Mouse (Mus musculus): ENCODE measurements at regions not wholly inside any gene's neighbourhood (a gene's known extent, or its start where the extent isn't known, plus 50 kb on each side); places are given as distances from the start of the nearest gene placed in this dataset.

GRCm38 (mm10) chr3:137762213-137762884, 91.0 kb downstream of the Gm21962 start:
- no peaks in the 10 kb centered on the region for H3K27me3 ChIP-seq (ENCODE audit: control insufficient read depth, insufficient read depth, low read length)
- H3K36me3 ChIP-seq (ENCODE audit: control insufficient read depth, insufficient read depth, low read length) = no peaks in the 10 kb centered on the region
- no peaks in the 10 kb centered on the region for H3K4me1 ChIP-seq (ENCODE audit: control insufficient read depth, insufficient read depth, low read length)
- no peak overlapping the region for H3K27ac ChIP-seq (ENCODE audit: low read depth, low read length)
- no peak overlapping the region for H3K9ac ChIP-seq (ENCODE audit: low read depth, low read length)
- no peaks in the 10 kb centered on the region for H3K9me3 ChIP-seq (ENCODE audit: control insufficient read depth, low read length)
- no peak for ATAC-seq (ENCODE audit: low FRiP score, low TSS enrichment)
- no peak overlapping the region for H3K4me3 ChIP-seq (ENCODE audit: low read length)
- 67% methylated on average over 14 of the region's 14 CpGs for WGBS
- no peak overlapping the region for H3K4me2 ChIP-seq (replicated peaks; ENCODE audit: low read depth, low read length)

- no peaks in the 10 kb centered on the region for H3K27me3 ChIP-seq (ENCODE audit: control insufficient read depth, insufficient read depth, low read length)
- ATAC-seq (ENCODE audit: low FRiP score, low TSS enrichment) = no peak
- H3K4me3 ChIP-seq (ENCODE audit: low read length) = no peak overlapping the region
- no peaks in the 10 kb centered on the region for H3K9me3 ChIP-seq (ENCODE audit: control insufficient read depth, low read length)
- H3K36me3 ChIP-seq (ENCODE audit: control insufficient read depth, insufficient read depth, low read length) = no peaks in the 10 kb centered on the region
- 92% methylated on average over 5 of the region's 5 CpGs for WGBS
- H3K9ac ChIP-seq (ENCODE audit: low read depth, low read length) = no peak overlapping the region
- H3K4me1 ChIP-seq (ENCODE audit: control insufficient read depth, insufficient read depth, low read length) = no peaks in the 10 kb centered on the region
- H3K27ac ChIP-seq (ENCODE audit: low read depth, low read length) = no peak overlapping the region
- H3K4me2 ChIP-seq (replicated peaks; ENCODE audit: low read depth, low read length) = no peak overlapping the region
Observed at GRCm38 (mm10) chr3:137763406-137763805, 92.1 kb downstream of the Gm21962 start.

GRCm38 (mm10) chr3:137768627-137769026, 95.7 kb upstream of the H2afz start:
- 85% methylated on average over 4 of the region's 4 CpGs for WGBS
- Histone ChIP-seq H3K27ac (ENCODE audit: low read depth, low read length) (no peak overlapping the region), H3K9ac (ENCODE audit: low read depth, low read length) (no peak overlapping the region), H3K4me1 (ENCODE audit: control insufficient read depth, insufficient read depth, low read length) (no peaks in the 10 kb centered on the region), H3K4me2 (replicated peaks; ENCODE audit: low read depth, low read length) (no peak overlapping the region), H3K9me3 (ENCODE audit: control insufficient read depth, low read length) (no peaks in the 10 kb centered on the region), H3K4me3 (ENCODE audit: low read length) (no peak overlapping the region), H3K36me3 (ENCODE audit: control insufficient read depth, insufficient read depth, low read length) (no peaks in the 10 kb centered on the region), H3K27me3 (ENCODE audit: control insufficient read depth, insufficient read depth, low read length) (no peaks in the 10 kb centered on the region)
- no peak for ATAC-seq (ENCODE audit: low FRiP score, low TSS enrichment)

GRCm38 (mm10) chr3:137775076-137775849, 89.0 kb upstream of the H2afz start:
- no peaks in the 10 kb centered on the region for H3K9me3 ChIP-seq (ENCODE audit: control insufficient read depth, low read length)
- no peak overlapping the region for H3K4me3 ChIP-seq (ENCODE audit: low read length)
- H3K27me3 ChIP-seq (ENCODE audit: control insufficient read depth, insufficient read depth, low read length) = peaks cover 13% of the 10 kb centered on the region
- H3K4me2 ChIP-seq (replicated peaks; ENCODE audit: low read depth, low read length) = no peak overlapping the region
- H3K9ac ChIP-seq (ENCODE audit: low read depth, low read length) = no peak overlapping the region
- peaks cover 4% of the 10 kb centered on the region; the same call in 1 of the 2 replicates for H3K4me1 ChIP-seq (ENCODE audit: control insufficient read depth, insufficient read depth, low read length)
- no peak for ATAC-seq (ENCODE audit: low FRiP score, low TSS enrichment)
- H3K27ac ChIP-seq (ENCODE audit: low read depth, low read length) = no peak overlapping the region
- H3K36me3 ChIP-seq (ENCODE audit: control insufficient read depth, insufficient read depth, low read length) = no peaks in the 10 kb centered on the region
- WGBS = 73% methylated on average over 6 of the region's 6 CpGs

GRCm38 (mm10) chr3:137778113-137778512, 86.2 kb upstream of the H2afz start:
- Histone ChIP-seq H3K9ac (ENCODE audit: low read depth, low read length) (no peak overlapping the region), H3K27me3 (ENCODE audit: control insufficient read depth, insufficient read depth, low read length) (peaks cover 13% of the 10 kb centered on the region), H3K9me3 (ENCODE audit: control insufficient read depth, low read length) (no peaks in the 10 kb centered on the region), H3K36me3 (ENCODE audit: control insufficient read depth, insufficient read depth, low read length) (no peaks in the 10 kb centered on the region), H3K27ac (ENCODE audit: low read depth, low read length) (no peak overlapping the region), H3K4me3 (ENCODE audit: low read length) (no peak overlapping the region), H3K4me1 (ENCODE audit: control insufficient read depth, insufficient read depth, low read length) (peaks cover 5% of the 10 kb centered on the region; the same call in 1 of the 2 replicates), H3K4me2 (replicated peaks; ENCODE audit: low read depth, low read length) (no peak overlapping the region)
- 44% methylated on average over 7 of the region's 7 CpGs for WGBS
- ATAC-seq (ENCODE audit: low FRiP score, low TSS enrichment) = 0 out of 2 replicates have a peak, but pooled peaks have one; percentile 34

- Histone ChIP-seq H3K9ac (ENCODE audit: low read depth, low read length) (no peak overlapping the region), H3K36me3 (ENCODE audit: control insufficient read depth, insufficient read depth, low read length) (no peaks in the 10 kb centered on the region), H3K4me3 (ENCODE audit: low read length) (no peak overlapping the region), H3K4me1 (ENCODE audit: control insufficient read depth, insufficient read depth, low read length) (peaks cover 5% of the 10 kb centered on the region; the same call in 1 of the 2 replicates), H3K4me2 (replicated peaks; ENCODE audit: low read depth, low read length) (peak overlapping the region; percentile 34), H3K27me3 (ENCODE audit: control insufficient read depth, insufficient read depth, low read length) (peaks cover 13% of the 10 kb centered on the region), H3K9me3 (ENCODE audit: control insufficient read depth, low read length) (no peaks in the 10 kb centered on the region), H3K27ac (ENCODE audit: low read depth, low read length) (no peak overlapping the region)
- 5% methylated on average over 11 of the region's 11 CpGs for WGBS
- ATAC-seq (ENCODE audit: low FRiP score, low TSS enrichment) = no peak; the same call in 1 of the 2 replicates
Observed at GRCm38 (mm10) chr3:137780029-137780428, 84.3 kb upstream of the H2afz start.

- H3K4me1 ChIP-seq (ENCODE audit: control insufficient read depth, insufficient read depth, low read length) = peaks cover 5% of the 10 kb centered on the region; the same call in 1 of the 2 replicates
- H3K36me3 ChIP-seq (ENCODE audit: control insufficient read depth, insufficient read depth, low read length) = no peaks in the 10 kb centered on the region
- no peak overlapping the region for H3K4me3 ChIP-seq (ENCODE audit: low read length)
- H3K27me3 ChIP-seq (ENCODE audit: control insufficient read depth, insufficient read depth, low read length) = peaks cover 13% of the 10 kb centered on the region
- no peak overlapping the region for H3K4me2 ChIP-seq (replicated peaks; ENCODE audit: low read depth, low read length)
- no peak for ATAC-seq (ENCODE audit: low FRiP score, low TSS enrichment)
- no peak overlapping the region for H3K27ac ChIP-seq (ENCODE audit: low read depth, low read length)
- 76% methylated on average over 5 of the region's 5 CpGs for WGBS
- H3K9ac ChIP-seq (ENCODE audit: low read depth, low read length) = no peak overlapping the region
- no peaks in the 10 kb centered on the region for H3K9me3 ChIP-seq (ENCODE audit: control insufficient read depth, low read length)
Observed at GRCm38 (mm10) chr3:137782836-137783235, 81.5 kb upstream of the H2afz start.

- no peak overlapping the region for H3K27ac ChIP-seq (ENCODE audit: low read depth, low read length)
- peaks cover 6% of the 10 kb centered on the region; the same call in 1 of the 2 replicates for H3K4me1 ChIP-seq (ENCODE audit: control insufficient read depth, insufficient read depth, low read length)
- H3K9ac ChIP-seq (ENCODE audit: low read depth, low read length) = no peak overlapping the region
- H3K27me3 ChIP-seq (ENCODE audit: control insufficient read depth, insufficient read depth, low read length) = peaks cover 7% of the 10 kb centered on the region
- H3K9me3 ChIP-seq (ENCODE audit: control insufficient read depth, low read length) = no peaks in the 10 kb centered on the region
- H3K4me3 ChIP-seq (ENCODE audit: low read length) = no peak overlapping the region
- WGBS = 53% methylated on average over 7 of the region's 7 CpGs
- ATAC-seq (ENCODE audit: low FRiP score, low TSS enrichment) = no peak
- no peaks in the 10 kb centered on the region for H3K36me3 ChIP-seq (ENCODE audit: control insufficient read depth, insufficient read depth, low read length)
- H3K4me2 ChIP-seq (replicated peaks; ENCODE audit: low read depth, low read length) = no peak overlapping the region
Observed at GRCm38 (mm10) chr3:137783937-137784911, 80.1 kb upstream of the H2afz start.
